Mouse (Mus musculus) lung, postnatal 0 days (tissue): ENCODE measurements around the gene Podnl1.

Source experiments
- CTCF ChIP-seq: IDR thresholded peaks from 2 replicates; pipeline ENCODE4 v1.5.1; 2016; ENCODE audit warnings: antibody characterized with exemption, mild to moderate bottlenecking
- EP300 ChIP-seq: IDR thresholded peaks from 2 replicates; pipeline ENCODE4 v1.6.1; 2016; ENCODE audit warnings: antibody characterized with exemption, mild to moderate bottlenecking, control low read depth

DNA sequence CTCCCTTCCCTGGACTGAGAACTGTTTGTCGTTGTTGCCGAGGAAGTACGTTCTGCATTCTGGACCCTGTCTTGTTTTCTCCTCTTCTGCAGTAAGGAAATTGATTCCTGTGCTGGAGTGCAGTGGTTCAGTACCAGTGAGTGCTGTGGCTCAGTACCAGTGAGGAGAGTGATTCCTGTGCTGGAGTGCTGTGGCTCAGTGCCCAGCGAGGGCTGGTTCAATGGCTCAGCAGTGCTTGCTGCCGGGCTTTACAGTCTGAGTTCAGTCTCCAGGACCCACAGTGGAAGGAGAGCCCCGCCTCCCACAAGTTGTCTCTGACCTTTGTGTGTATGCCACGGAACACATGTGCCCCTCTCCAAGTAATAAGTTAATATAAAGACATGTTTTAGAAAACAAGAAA, 38.6 kb upstream of the Podnl1 start:
- TF ChIP-seq CTCF (no peak), EP300 (no peak)
